Mouse (Mus musculus): ENCODE measurements around the gene Acsl3.

DNA sequence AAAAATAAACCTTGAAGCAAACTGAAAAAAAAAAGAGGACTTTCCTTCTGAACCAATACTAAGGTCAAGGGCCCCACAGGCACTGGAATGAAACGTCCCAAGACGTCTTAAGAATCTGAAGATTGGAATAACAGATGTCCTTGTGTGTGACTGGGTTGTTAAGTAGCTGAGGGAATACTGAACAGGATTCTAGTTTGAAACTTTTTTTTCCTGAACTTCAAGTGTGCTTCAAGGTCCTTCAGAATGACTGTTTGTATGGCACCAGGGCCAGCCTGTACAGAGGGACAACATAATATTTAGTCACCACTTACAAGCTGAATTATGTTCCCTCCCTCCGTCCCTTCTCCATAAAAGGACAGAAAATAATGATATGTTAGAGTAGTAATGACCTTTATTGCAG lies 23.1 kb upstream of the Acsl3 start:
- no peak for TF ChIP-seq POLR2A (IDR thresholded peaks at IDR 0.05; ENCODE audit: borderline replicate concordance, extremely low read depth, insufficient read depth, insufficient read length, poor library complexity, severe bottlenecking)
- no peak for TF ChIP-seq CTCF (IDR thresholded peaks at IDR 0.05; ENCODE audit: borderline replicate concordance, extremely low read depth, insufficient read depth, insufficient read length)
